Mouse (Mus musculus) ES-E14 (cell line): ENCODE measurements around the gene Idh3a.

Source experiments
- CHD2 ChIP-seq: IDR thresholded peaks from 2 replicates; pipeline ENCODE4 v1.6.1; 2014; ENCODE audit warnings: mild to moderate bottlenecking, low read depth, low read length, inconsistent platforms
- MAFK ChIP-seq: IDR thresholded peaks from 2 replicates; pipeline ENCODE4 v1.6.1; 2014; ENCODE audit warnings: mild to moderate bottlenecking, low read depth, low read length, inconsistent platforms; ENCODE audit not compliant: insufficient read depth
- ZC3H11A ChIP-seq: IDR thresholded peaks from 2 replicates; pipeline ENCODE4 v1.6.1; 2012; ENCODE audit warnings: low read depth, mild to moderate bottlenecking, inconsistent platforms, low read length, borderline replicate concordance
- ZNF384 ChIP-seq: IDR thresholded peaks from 2 replicates; pipeline ENCODE4 v1.6.1; 2012; ENCODE audit warnings: low read depth, low read length, inconsistent platforms

DNA sequence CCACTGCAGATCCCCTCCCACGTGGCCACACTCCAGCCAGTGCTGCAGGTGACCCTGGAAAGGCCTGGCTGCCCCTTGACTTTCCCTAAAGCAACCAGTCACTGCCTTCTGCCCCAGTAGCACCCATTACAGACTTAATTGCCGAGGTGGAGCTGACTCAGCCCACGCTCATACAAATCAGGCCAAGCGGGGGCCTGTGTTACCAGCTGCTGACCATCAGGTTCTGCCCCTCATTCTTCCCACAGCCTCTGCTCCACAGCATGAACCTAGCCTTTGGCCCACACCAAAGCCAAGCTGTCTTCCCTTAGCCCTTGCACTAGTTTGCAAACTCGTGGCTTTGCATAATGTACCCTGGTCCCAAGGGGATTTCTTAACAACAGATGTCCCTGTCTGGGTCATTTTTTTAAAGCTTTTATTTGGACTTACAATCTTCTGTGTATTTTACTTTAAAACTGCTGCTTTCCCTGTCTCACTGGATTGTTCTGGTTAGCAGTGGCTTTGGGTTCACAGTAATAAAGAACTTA, 18.1 kb downstream of the Idh3a start:
- no peak for TF ChIP-seq MAFK
- no peak for TF ChIP-seq ZC3H11A
- TF ChIP-seq CHD2, result no peak
- TF ChIP-seq ZNF384, result no peak
